Mouse (Mus musculus): Measurements from ENCODE around the gene Sfpq. TPM values are rescaled to one million over a fixed set of nuclear protein-coding genes. Genes with fewer than 3 reads are reported as not detected.

Gene Sfpq
- total and polyA plus RNA-seq, 3 experiments: 146 to 560 (median 170) TPM

- Histone ChIP-seq H3K79me2 (replicated peaks; ENCODE audit: control insufficient read depth, extremely low read depth, insufficient read depth, poor library complexity, severe bottlenecking) (no peaks in the 10 kb centered on the region), H3K4me3 (replicated peaks in 1 of 3; ENCODE audit: low read depth in 2 of 3, low read length in 2 of 3, poor library complexity in 1 of 3) (no peak overlapping the region), H3K27ac (ENCODE audit: insufficient read depth, low read depth) (no peak overlapping the region), H3K9me3 (replicated peaks; ENCODE audit: low read length) (no peaks in the 10 kb centered on the region), H3K27me3 (replicated peaks) (no peaks in the 10 kb centered on the region), H3K36me3 (replicated peaks in 1 of 2; ENCODE audit: control insufficient read depth in 1 of 2, insufficient read depth in 1 of 2, low read length in 1 of 2) (no peaks in the 10 kb centered on the region), H3K4me2 (ENCODE audit: insufficient read depth, low read depth, poor library complexity, severe bottlenecking) (no peak overlapping the region), H3K9ac (ENCODE audit: insufficient read depth, low read depth) (no peak overlapping the region), H3K4me1 (ENCODE audit: control insufficient read depth in 1 of 2, insufficient read depth in 2 of 2) (no peaks in the 10 kb centered on the region)
- dilution Hi-C loops (cut with MboI; ENCODE audit: extremely low pct_ligation_motif_present, extremely low pct_unique_long_range_greater_than_20kb, low sequenced_read_pairs): no loop called here
- DNase-seq (ENCODE audit: extremely low read depth): no peak
- in situ Hi-C loops (cut with MboI; ENCODE audit: low pct_ligation_motif_present, low pct_unique_long_range_greater_than_20kb, low sequenced_read_pairs): no loop called here
- no peak for TF ChIP-seq E2F4 (IDR thresholded peaks at IDR 0.05; ENCODE audit: insufficient replicate concordance, low read depth, low read length)
- TF ChIP-seq MXI1 (IDR thresholded peaks at IDR 0.05; ENCODE audit: low read depth, low read length): no peak
- TF ChIP-seq USF1 (IDR thresholded peaks at IDR 0.05; ENCODE audit: low read depth, low read length): no peak
- TF ChIP-seq UBTF (IDR thresholded peaks at IDR 0.05; ENCODE audit: low read depth, low read length): no peak
- TF ChIP-seq TBP (conservative IDR thresholded peaks at IDR 0.05; ENCODE audit: low read depth, low read length): no peak
- no peak for TF ChIP-seq SIN3A (IDR thresholded peaks at IDR 0.05; ENCODE audit: low read length)
- TF ChIP-seq MYC (IDR thresholded peaks at IDR 0.05; ENCODE audit: low read depth, low read length): no peak
- no peak for TF ChIP-seq MEF2A (IDR thresholded peaks at IDR 0.05; ENCODE audit: borderline replicate concordance, low read depth, low read length)
- TF ChIP-seq JUN (IDR thresholded peaks at IDR 0.05; ENCODE audit: insufficient read depth, low read depth, low read length): no peak
- TF ChIP-seq ZNF384 (IDR thresholded peaks at IDR 0.05; ENCODE audit: low read depth, low read length): no peak
- no peak for TF ChIP-seq NRF1 (IDR thresholded peaks at IDR 0.05; ENCODE audit: low read depth, low read length)
- no peak for TF ChIP-seq PAX5 (IDR thresholded peaks at IDR 0.05; ENCODE audit: low read length)
- no peak for TF ChIP-seq NELFE (IDR thresholded peaks at IDR 0.05; ENCODE audit: low read depth, low read length)
- no peak for TF ChIP-seq BHLHE40 (IDR thresholded peaks at IDR 0.05; ENCODE audit: low read depth, low read length)
Measured at GRCm38 (mm10) chr4:126977467-126977866, 43.7 kb upstream of the Sfpq start.

- in situ Hi-C loops (cut with MboI; ENCODE audit: low pct_ligation_motif_present, low pct_unique_long_range_greater_than_20kb, low sequenced_read_pairs) (no loop called here), dilution Hi-C loops (cut with MboI; ENCODE audit: extremely low pct_ligation_motif_present, extremely low pct_unique_long_range_greater_than_20kb, low sequenced_read_pairs) (no loop called here)
- H3K27me3 ChIP-seq (replicated peaks): no peaks in the 10 kb centered on the region
- no peak overlapping the region for H3K9ac ChIP-seq (ENCODE audit: insufficient read depth, low read depth)
- no peaks in the 10 kb centered on the region for H3K9me3 ChIP-seq (replicated peaks; ENCODE audit: low read length)
- no peaks in the 10 kb centered on the region for H3K4me1 ChIP-seq (ENCODE audit: control insufficient read depth in 1 of 2, insufficient read depth in 2 of 2)
- no peaks in the 10 kb centered on the region for H3K36me3 ChIP-seq (replicated peaks in 1 of 2; ENCODE audit: control insufficient read depth in 1 of 2, insufficient read depth in 1 of 2, low read length in 1 of 2)
- H3K79me2 ChIP-seq (replicated peaks; ENCODE audit: control insufficient read depth, extremely low read depth, insufficient read depth, poor library complexity, severe bottlenecking): no peaks in the 10 kb centered on the region
- TF ChIP-seq JUN (IDR thresholded peaks at IDR 0.05; ENCODE audit: insufficient read depth, low read depth, low read length): no peak
- no peak for TF ChIP-seq MYC (IDR thresholded peaks at IDR 0.05; ENCODE audit: low read depth, low read length)
- no peak for TF ChIP-seq ELF1 (IDR thresholded peaks at IDR 0.05; ENCODE audit: low read depth, low read length)
- no peak for TF ChIP-seq MEF2A (IDR thresholded peaks at IDR 0.05; ENCODE audit: borderline replicate concordance, low read depth, low read length)
- no peak for TF ChIP-seq GABPA (IDR thresholded peaks at IDR 0.05; ENCODE audit: insufficient replicate concordance, low read depth, low read length)
- TF ChIP-seq ZNF384 (IDR thresholded peaks at IDR 0.05; ENCODE audit: low read depth, low read length): no peak
- no peak for TF ChIP-seq CHD1 (IDR thresholded peaks at IDR 0.05; ENCODE audit: low read depth, low read length)
- no peak for TF ChIP-seq SIN3A (IDR thresholded peaks at IDR 0.05; ENCODE audit: low read length)
- no peak for TF ChIP-seq EP300 (IDR thresholded peaks at IDR 0.05; ENCODE audit: low read length)
- TF ChIP-seq PAX5 (IDR thresholded peaks at IDR 0.05; ENCODE audit: low read length): no peak
- no peak for TF ChIP-seq ZMIZ1 (IDR thresholded peaks at IDR 0.05; ENCODE audit: low read depth, low read length)
- no peak for DNase-seq (ENCODE audit: extremely low read depth)
- no peak overlapping the region for H3K4me3 ChIP-seq (replicated peaks in 1 of 3; ENCODE audit: low read depth in 2 of 3, low read length in 2 of 3, poor library complexity in 1 of 3)
- no peak overlapping the region for H3K27ac ChIP-seq (ENCODE audit: insufficient read depth, low read depth)
- no peak overlapping the region for H3K4me2 ChIP-seq (ENCODE audit: insufficient read depth, low read depth, poor library complexity, severe bottlenecking)
Measured at GRCm38 (mm10) chr4:126978706-126979105, 42.4 kb upstream of the Sfpq start.
